In the genomic region with DNA sequence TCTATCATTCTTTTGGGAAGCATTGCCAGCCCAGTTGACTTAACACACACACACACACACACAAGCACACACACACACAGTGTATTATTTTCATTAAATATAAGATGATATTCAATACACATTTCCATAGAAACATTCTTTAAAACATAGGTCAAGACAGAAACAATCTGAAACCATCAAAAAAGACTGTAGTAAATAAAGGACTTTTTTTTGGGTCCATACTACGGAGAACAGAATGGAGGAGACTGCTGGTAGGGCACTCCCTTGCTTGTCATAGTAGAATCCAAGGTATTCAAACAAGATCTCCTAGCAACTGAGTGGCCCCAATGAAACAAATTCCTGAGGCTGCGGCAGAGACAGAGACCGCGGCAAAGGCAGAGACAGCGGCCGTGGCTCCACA, we compare ENCODE assay signal across 25 mouse cellular contexts. TPM values are rescaled to one million over a fixed set of nuclear protein-coding genes. Genes with fewer than 3 reads are reported as not detected.
"Had no signal": no experiment of that assay in that cellular context is flagged by ENCODE, and none has a peak within 500 bp of the region (broad histone marks: within the 10 kb centered on the region; RNA-seq: fewer than 3 reads in every experiment).

A gene (plus strand): TSS at position 301 of the 400 bp plus-strand sequence.

- H3K9me3 ChIP-seq: neural tube, embryonic 12.5 days; neural tube, embryonic 13.5 days; neural tube, embryonic 15.5 days; stomach, embryonic 15.5 days had no signal

- H3K9ac ChIP-seq: neural tube, embryonic 12.5 days; neural tube, embryonic 13.5 days; neural tube, embryonic 15.5 days; stomach, embryonic 15.5 days had no signal

- DNase-seq: retina, postnatal 1 day; right cerebral cortex, adult 18-20 months; right cerebral cortex, postnatal 14 days; right cerebral cortex, postnatal 25 days; right cerebral cortex, postnatal 4 days; spleen, adult 18-20 months; thymus, adult 18-20 months; thymus, adult 2 months; thymus, postnatal 14 days; thymus, postnatal 25 days; thymus, postnatal 36 days; thymus, postnatal 4 days had no signal

- H3K36me3 ChIP-seq: neural tube, embryonic 12.5 days; neural tube, embryonic 13.5 days; neural tube, embryonic 15.5 days; stomach, embryonic 15.5 days had no signal

- H3K4me3 ChIP-seq: neural tube, embryonic 12.5 days; neural tube, embryonic 13.5 days; neural tube, embryonic 15.5 days; stomach, embryonic 15.5 days had no signal

- H3K4me1 ChIP-seq: neural tube, embryonic 12.5 days; neural tube, embryonic 13.5 days; neural tube, embryonic 15.5 days; stomach, embryonic 15.5 days had no signal

- H3K4me2 ChIP-seq: neural tube, embryonic 12.5 days; neural tube, embryonic 13.5 days; neural tube, embryonic 15.5 days; stomach, embryonic 15.5 days had no signal

- H3K27ac ChIP-seq: neural tube, embryonic 12.5 days; neural tube, embryonic 13.5 days; neural tube, embryonic 15.5 days; stomach, embryonic 15.5 days; stomach, postnatal 0 days had no signal

- H3K27me3 ChIP-seq: neural tube, embryonic 12.5 days; neural tube, embryonic 13.5 days; neural tube, embryonic 15.5 days; stomach, embryonic 15.5 days had no signal

RNA-seq across cellular contexts. Expression of the gene that starts here (rescaled TPM):
- polyA plus RNA-seq: neural tube, embryonic 11.5 days; neural tube, embryonic 12.5 days; neural tube, embryonic 13.5 days; neural tube, embryonic 14.5 days; neural tube, embryonic 15.5 days; small intestine, adult 2 months; spleen, adult 2 months; stomach, embryonic 14.5 days; stomach, embryonic 15.5 days; stomach, embryonic 16.5 days; stomach, postnatal 0 days; thymus, adult 2 months; thymus, postnatal 0 days; urinary bladder, adult 2 months had no signal
